Mouse (Mus musculus): ENCODE results near the gene Dcn. TPM values are rescaled to one million over a fixed set of nuclear protein-coding genes. Genes with fewer than 3 reads are reported as not detected.

Gene Dcn
- polyA plus RNA-seq, 1 experiment = 27.0 TPM

GRCm38 (mm10) chr10:97466818-97467217 lies 12.6 kb upstream of the Dcn start:
- Histone ChIP-seq H3K4me1 (ENCODE audit: control insufficient read depth, insufficient read depth, low read length) (no peaks in the 10 kb centered on the region), H3K36me3 (ENCODE audit: control insufficient read depth, insufficient read depth, low read length) (no peaks in the 10 kb centered on the region), H3K27me3 (ENCODE audit: control insufficient read depth, insufficient read depth, low read length) (no peaks in the 10 kb centered on the region), H3K27ac (ENCODE audit: control insufficient read depth, insufficient read depth, low read depth, low read length) (no peak overlapping the region), H3K4me3 (ENCODE audit: control insufficient read depth, low read depth, low read length) (no peak overlapping the region)
- TF ChIP-seq CTCF (IDR thresholded peaks at IDR 0.05; ENCODE audit: control insufficient read depth, insufficient read depth, insufficient replicate concordance, low read depth, low read length) (no peak), POLR2A (IDR thresholded peaks at IDR 0.05; ENCODE audit: control insufficient read depth, low read depth, low read length) (no peak)

- H3K27ac ChIP-seq (ENCODE audit: control insufficient read depth, insufficient read depth, low read depth, low read length) = no peak overlapping the region
- H3K4me1 ChIP-seq (ENCODE audit: control insufficient read depth, insufficient read depth, low read length) = no peaks in the 10 kb centered on the region
- H3K4me3 ChIP-seq (ENCODE audit: control insufficient read depth, low read depth, low read length) = no peak overlapping the region
- H3K27me3 ChIP-seq (ENCODE audit: control insufficient read depth, insufficient read depth, low read length) = no peaks in the 10 kb centered on the region
- H3K36me3 ChIP-seq (ENCODE audit: control insufficient read depth, insufficient read depth, low read length) = no peaks in the 10 kb centered on the region
- TF ChIP-seq POLR2A (IDR thresholded peaks at IDR 0.05; ENCODE audit: control insufficient read depth, low read depth, low read length) (no peak), CTCF (IDR thresholded peaks at IDR 0.05; ENCODE audit: control insufficient read depth, insufficient read depth, insufficient replicate concordance, low read depth, low read length) (no peak)
Observed at GRCm38 (mm10) chr10:97469411-97470140, 9.8 kb upstream of the Dcn start.

- no peak for TF ChIP-seq CTCF (IDR thresholded peaks at IDR 0.05; ENCODE audit: control insufficient read depth, insufficient read depth, insufficient replicate concordance, low read depth, low read length)
- TF ChIP-seq POLR2A (IDR thresholded peaks at IDR 0.05; ENCODE audit: control insufficient read depth, low read depth, low read length) = no peak
- Histone ChIP-seq H3K27ac (ENCODE audit: control insufficient read depth, insufficient read depth, low read depth, low read length) (no peak overlapping the region), H3K27me3 (ENCODE audit: control insufficient read depth, insufficient read depth, low read length) (no peaks in the 10 kb centered on the region), H3K4me3 (ENCODE audit: control insufficient read depth, low read depth, low read length) (no peak overlapping the region), H3K4me1 (ENCODE audit: control insufficient read depth, insufficient read depth, low read length) (peaks cover 2% of the 10 kb centered on the region; the same call in 1 of the 2 replicates), H3K36me3 (ENCODE audit: control insufficient read depth, insufficient read depth, low read length) (no peaks in the 10 kb centered on the region)
Observed at GRCm38 (mm10) chr10:97475460-97475859, 3.9 kb upstream of the Dcn start.

GRCm38 (mm10) chr10:97478259-97478658 lies 1.1 kb upstream of the Dcn start:
- Histone ChIP-seq H3K4me3 (ENCODE audit: control insufficient read depth, low read depth, low read length) (no peak overlapping the region), H3K4me1 (ENCODE audit: control insufficient read depth, insufficient read depth, low read length) (peaks cover 2% of the 10 kb centered on the region; the same call in 1 of the 2 replicates), H3K27me3 (ENCODE audit: control insufficient read depth, insufficient read depth, low read length) (no peaks in the 10 kb centered on the region), H3K36me3 (ENCODE audit: control insufficient read depth, insufficient read depth, low read length) (no peaks in the 10 kb centered on the region), H3K27ac (ENCODE audit: control insufficient read depth, insufficient read depth, low read depth, low read length) (peak overlapping the region; percentile 29; the same call in 1 of the 2 replicates)
- TF ChIP-seq POLR2A (IDR thresholded peaks at IDR 0.05; ENCODE audit: control insufficient read depth, low read depth, low read length) (no peak), CTCF (IDR thresholded peaks at IDR 0.05; ENCODE audit: control insufficient read depth, insufficient read depth, insufficient replicate concordance, low read depth, low read length) (no peak)

- Histone ChIP-seq H3K4me1 (ENCODE audit: control insufficient read depth, insufficient read depth, low read length) (no peaks in the 10 kb centered on the region), H3K27ac (ENCODE audit: control insufficient read depth, insufficient read depth, low read depth, low read length) (0 out of 2 replicates have a peak overlapping the region, but pooled peaks have one; percentile 13), H3K27me3 (ENCODE audit: control insufficient read depth, insufficient read depth, low read length) (no peaks in the 10 kb centered on the region), H3K36me3 (ENCODE audit: control insufficient read depth, insufficient read depth, low read length) (no peaks in the 10 kb centered on the region), H3K4me3 (ENCODE audit: control insufficient read depth, low read depth, low read length) (no peak overlapping the region)
- TF ChIP-seq POLR2A (IDR thresholded peaks at IDR 0.05; ENCODE audit: control insufficient read depth, low read depth, low read length) = no peak
- no peak for TF ChIP-seq CTCF (IDR thresholded peaks at IDR 0.05; ENCODE audit: control insufficient read depth, insufficient read depth, insufficient replicate concordance, low read depth, low read length)
Observed at GRCm38 (mm10) chr10:97482150-97482549, 2.7 kb downstream of the Dcn start.

GRCm38 (mm10) chr10:97484049-97484448 lies 4.6 kb downstream of the Dcn start:
- no peak for TF ChIP-seq CTCF (IDR thresholded peaks at IDR 0.05; ENCODE audit: control insufficient read depth, insufficient read depth, insufficient replicate concordance, low read depth, low read length)
- TF ChIP-seq POLR2A (IDR thresholded peaks at IDR 0.05; ENCODE audit: control insufficient read depth, low read depth, low read length) = no peak
- no peaks in the 10 kb centered on the region for H3K4me1 ChIP-seq (ENCODE audit: control insufficient read depth, insufficient read depth, low read length)
- no peak overlapping the region for H3K4me3 ChIP-seq (ENCODE audit: control insufficient read depth, low read depth, low read length)
- no peak overlapping the region for H3K27ac ChIP-seq (ENCODE audit: control insufficient read depth, insufficient read depth, low read depth, low read length)
- no peaks in the 10 kb centered on the region for H3K36me3 ChIP-seq (ENCODE audit: control insufficient read depth, insufficient read depth, low read length)
- H3K27me3 ChIP-seq (ENCODE audit: control insufficient read depth, insufficient read depth, low read length) = no peaks in the 10 kb centered on the region

GRCm38 (mm10) chr10:97485151-97485550 lies 5.7 kb downstream of the Dcn start:
- Histone ChIP-seq H3K27me3 (ENCODE audit: control insufficient read depth, insufficient read depth, low read length) (no peaks in the 10 kb centered on the region), H3K4me3 (ENCODE audit: control insufficient read depth, low read depth, low read length) (no peak overlapping the region), H3K36me3 (ENCODE audit: control insufficient read depth, insufficient read depth, low read length) (no peaks in the 10 kb centered on the region), H3K4me1 (ENCODE audit: control insufficient read depth, insufficient read depth, low read length) (no peaks in the 10 kb centered on the region), H3K27ac (ENCODE audit: control insufficient read depth, insufficient read depth, low read depth, low read length) (no peak overlapping the region)
- TF ChIP-seq CTCF (IDR thresholded peaks at IDR 0.05; ENCODE audit: control insufficient read depth, insufficient read depth, insufficient replicate concordance, low read depth, low read length) (no peak), POLR2A (IDR thresholded peaks at IDR 0.05; ENCODE audit: control insufficient read depth, low read depth, low read length) (no peak)
